Mouse (Mus musculus) cerebellum, adult 18-20 months (tissue): ENCODE data around the gene Gm45021.

Experiments
- DNase-seq, 2 experiments: peaks; one replicate each; pipeline ENCODE4 v3.0.0; 2021

Gene Gm45021

DNA sequence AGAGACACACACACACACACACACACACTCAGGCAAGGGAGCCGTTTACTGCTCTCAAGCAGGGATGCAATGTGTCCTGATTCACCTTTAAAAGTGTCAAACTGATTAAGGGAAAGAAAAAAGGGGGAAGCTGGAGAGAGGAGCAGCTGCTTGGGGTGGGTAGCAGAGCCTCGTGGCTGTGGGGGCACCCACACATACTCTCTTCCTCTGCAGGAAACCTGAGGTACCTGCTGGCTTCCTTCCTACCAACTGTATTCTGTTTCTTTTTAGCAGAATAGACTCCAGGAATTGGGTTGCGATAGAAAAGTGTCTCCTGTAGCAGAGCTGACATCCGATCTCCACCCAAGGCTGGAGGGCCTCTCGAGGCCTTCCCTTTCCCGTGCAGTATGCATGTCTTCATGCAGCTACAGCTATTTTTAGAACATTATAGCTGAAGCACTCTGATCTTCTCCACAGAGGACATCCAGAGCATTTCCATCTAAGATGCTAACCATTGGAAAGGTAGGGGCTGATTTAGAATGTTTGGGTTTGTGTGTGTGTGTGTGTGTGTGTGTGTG, at the start of gene Gm45021:
Gm45021 (plus strand) TSS at position 417 of the 557 bp plus-strand sequence.
- DNase-seq, result no peak

DNA sequence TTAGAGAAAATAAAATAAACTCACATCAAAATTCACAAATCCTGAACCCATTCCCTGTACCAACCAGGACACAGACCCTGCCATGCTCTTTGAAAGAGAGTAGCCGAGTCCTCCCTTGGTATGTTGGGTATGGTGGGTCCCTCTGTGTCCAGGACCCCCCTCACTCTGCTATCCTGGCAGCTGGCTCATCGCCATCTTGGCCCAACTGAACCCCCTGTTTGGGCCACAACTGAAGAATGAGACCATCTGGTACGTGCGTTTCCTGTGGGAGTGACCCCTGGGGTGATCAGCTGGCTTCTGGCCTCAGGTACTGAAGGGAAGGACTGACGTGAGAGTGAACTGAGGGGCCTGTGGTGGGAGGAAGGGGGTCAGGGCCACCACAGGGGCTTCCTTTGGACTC, 49.5 kb upstream of the Gm45021 start:
- no peak for DNase-seq

DNA sequence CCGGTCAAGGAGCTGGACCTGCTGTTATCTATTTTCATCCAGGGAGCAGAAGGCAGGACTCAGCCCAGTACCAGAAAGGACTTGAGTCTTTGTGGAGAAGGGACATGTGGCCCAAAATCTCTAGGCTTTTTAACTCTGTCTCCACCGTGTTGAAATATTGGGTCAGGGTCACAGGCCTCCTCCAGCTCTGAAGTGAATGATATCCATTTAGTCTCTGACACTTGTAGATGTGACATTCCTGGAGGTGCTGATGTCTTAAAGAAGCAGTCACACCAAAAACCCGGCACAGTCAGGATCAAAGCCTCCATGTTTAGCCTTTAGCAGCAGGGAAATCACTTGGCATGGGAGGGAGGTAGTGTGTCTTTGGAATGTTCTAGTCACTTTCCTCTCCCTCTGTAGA, 48.7 kb upstream of the Gm45021 start:
- no peak for DNase-seq

DNA sequence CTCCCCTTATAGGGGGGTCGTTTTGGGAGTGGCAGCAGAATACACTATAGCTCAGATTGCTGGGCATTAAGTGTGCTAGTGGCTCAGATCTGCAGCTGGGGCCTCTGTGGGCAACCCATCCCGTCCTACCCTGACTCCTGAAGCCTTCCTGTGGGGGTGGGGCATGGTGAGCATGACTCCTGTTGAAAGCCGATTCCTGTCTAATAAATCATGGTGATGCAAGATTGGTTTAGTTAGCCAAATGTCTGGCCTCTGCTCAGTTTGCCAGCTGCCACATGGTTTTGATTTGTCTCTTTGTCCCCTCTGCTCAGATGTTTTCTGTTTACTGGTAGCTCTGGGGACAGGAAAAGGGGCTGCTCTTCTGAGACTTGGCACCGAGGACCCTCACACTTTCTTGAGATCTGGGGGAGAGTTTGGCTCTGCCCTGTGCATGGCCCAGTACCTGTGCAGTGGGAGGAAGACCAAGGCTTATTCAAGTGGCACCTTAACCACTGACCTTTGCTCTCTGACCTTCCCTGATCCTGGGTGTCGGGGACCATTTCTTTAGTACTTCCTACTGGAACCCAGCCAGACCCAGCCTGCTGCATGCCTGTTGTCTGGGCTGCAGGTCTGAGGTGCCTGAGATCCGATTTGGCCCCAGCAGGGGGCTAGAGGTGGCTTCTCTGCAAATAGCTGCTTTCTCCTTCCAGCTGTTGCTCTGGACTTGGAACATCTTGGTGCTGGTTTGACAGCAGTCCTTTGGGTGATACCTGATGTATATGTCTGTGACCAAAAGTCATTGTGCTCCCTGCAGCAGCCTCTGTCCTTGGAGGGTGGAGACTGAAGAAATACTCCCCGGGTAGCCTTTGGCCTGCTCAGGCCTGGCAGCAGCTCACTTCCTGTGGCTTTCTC, 47.6 kb upstream of the Gm45021 start:
- no peak for DNase-seq

DNA sequence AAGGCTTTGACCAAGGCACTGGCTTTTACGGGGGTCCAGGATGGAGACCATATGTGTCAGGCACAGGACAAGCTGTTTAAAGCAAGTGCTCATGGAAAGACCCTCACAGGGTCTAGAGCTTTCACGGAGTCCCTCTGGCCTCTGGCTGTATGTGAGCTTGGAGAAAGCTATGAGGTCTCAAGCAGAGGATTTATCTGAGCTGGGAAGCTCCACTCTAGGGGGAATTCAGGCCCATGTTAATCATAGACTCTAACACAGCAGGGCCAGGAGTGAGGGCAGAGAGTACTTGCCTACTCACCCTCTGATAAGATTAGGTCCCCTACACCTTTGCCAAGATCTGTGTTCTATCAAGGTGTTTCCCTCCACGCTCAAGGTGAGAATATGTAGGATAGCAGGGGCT, 46.8 kb upstream of the Gm45021 start:
- DNase-seq, result no peak

DNA sequence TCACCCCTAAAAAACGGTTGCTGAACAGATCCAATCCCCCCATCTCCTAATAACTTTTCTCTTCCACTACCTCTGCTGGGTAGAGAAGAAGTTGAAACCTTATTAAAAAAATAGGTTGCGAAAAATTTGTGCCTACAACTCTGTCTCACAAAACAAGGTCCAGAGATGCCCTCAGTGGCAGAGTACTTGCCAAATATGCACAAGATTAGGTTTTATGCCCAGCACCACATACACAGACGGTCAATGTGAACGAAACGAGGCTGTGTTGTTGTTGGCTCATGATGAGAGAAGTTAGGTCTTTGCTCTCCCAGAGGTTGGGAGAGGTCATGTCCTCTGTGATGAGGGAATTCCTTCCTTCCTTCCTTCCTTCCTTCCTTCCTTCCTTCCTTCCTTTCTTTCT, 44.2 kb upstream of the Gm45021 start:
- DNase-seq, result no peak

DNA sequence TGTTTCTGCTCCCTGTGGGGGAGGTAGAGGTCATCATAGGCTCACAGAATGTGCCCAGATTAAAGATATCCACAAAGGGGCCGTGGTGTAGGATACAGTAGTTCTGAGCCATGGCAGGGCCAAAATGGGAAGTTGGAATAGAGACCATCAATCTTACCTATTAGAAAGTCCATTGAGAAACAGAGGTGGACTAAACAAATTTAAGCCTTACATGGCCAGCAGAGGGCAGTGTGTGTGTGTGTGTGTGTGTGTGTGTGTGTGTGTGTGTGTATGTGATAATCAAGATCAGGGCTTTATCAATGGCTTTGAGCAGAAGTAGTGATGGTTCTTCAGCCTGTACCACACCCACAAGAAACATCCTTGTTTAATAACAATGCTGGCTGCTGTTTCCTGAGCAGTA, 43.1 kb upstream of the Gm45021 start:
- peak in 1 of 2 experiments; percentile 54 for DNase-seq

DNA sequence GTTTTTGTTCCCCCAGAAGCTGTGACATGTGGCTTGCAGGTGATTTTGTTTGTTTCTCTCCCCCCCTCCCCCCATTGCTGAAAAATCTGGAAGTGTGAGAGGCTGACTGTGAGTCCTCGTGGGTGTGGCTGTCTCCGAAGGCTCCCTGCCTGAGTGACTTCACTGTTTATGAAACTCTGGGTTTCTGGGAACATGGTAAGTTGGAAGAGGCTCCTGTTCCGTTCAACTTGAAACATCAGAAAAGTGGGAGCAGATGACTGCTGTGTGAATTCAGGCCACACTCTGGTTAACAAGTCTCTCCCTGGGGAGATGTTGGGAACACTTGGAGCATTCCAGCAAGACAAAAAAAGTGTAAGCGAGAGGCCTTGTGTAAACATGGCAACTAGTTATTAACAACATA, 42.6 kb upstream of the Gm45021 start:
- DNase-seq, result no peak

DNA sequence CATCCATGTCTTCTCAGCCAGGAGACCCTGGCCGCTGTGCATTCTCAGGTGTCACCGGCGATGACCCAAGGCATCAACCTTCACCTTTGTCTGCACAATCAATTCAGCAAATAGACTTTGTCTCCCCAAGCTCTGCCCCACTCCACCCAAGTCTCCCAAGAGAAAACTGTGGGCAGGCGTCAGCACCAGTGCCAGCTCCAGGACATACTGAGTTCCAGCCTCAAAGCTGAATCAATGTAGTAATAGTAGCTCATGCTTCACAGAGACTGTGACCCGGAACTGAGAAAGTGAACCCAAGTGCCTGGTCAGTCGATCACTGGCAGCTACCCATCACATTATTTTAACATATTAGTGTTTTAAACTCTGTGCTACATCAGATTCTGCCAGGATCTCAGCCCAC, 41.1 kb upstream of the Gm45021 start:
- no peak for DNase-seq

DNA sequence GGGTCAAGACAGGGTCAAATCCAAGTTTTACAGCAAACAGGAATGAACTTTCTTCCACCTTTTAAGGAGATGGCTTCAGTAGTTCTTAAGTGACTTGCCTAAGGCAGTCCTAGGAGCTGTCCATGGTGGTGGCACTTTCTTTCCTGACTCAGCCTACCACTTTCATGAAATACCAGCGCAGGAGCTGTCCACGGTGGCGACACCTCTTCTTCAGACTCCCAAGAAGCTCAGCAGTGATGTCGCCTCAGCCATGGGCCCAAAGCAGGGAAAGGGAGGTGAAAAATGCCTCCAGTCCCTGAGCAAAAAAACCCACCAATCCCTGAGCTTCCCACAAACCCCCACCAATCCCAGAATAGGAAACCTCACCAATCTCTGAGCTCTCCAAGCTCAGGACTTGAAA, 36.5 kb upstream of the Gm45021 start:
- DNase-seq, result no peak

DNA sequence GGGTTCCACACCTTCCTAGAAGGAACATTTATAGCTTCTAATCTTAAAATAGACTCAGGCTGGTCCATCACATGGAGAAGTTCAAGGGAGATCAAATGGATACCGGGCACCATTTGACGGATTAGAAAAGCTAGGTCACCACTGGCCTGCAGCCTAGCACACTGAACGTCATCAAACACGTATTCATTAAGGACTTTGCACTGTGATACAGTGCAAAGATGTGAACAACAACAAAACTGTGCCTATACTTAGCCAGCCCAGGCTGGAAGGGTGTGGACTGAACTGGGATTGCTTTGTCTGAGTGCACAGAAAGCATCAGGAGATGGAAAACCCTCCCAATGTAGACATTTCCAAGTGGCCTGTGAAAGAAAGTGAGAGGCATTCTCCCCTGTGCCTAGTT, 35.6 kb upstream of the Gm45021 start:
- no peak for DNase-seq

DNA sequence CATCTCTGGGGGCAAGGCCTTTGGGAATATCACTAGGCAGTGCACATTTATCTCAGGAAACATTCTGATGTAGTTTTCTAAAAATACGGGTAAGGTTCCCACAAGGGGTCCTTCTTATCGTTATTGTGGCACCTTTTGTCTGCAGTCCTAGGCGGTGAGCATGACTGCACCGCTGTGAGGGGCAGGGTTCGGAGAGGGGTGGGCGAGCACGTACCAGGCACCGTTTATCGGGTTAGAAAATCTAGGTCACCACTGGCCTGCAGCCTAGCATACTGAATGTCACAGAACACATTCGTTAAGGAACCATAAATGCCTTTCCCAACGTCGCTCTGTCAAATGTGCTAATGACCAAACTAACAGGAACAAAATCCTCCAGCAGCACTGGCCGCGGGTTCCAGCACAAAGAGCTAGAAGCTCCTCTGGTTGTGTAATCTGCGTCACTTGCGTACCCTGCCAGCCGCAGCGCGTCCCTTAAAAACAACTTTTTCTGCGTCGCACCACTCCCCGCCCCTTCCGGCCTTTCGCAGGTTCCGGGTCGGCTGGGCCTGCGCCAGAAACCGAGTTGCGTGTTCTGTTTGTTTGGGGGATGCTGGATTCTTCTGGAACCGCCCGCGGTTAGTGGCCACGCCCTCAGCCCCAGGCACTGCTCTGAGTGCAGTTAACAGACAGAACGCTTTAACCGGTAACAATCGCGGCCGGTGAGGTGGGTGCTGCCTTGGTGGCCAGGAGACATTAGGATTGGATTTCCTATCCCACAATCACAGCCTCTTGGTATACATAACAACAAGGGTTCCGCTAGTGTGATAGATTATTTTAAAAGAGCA, 34.9 kb upstream of the Gm45021 start, which contains the start of gene Lrrc61:
Lrrc61 (plus strand) TSS at position 517 of the 824 bp plus-strand sequence.
- peak; percentile 97 to 98 for DNase-seq

DNA sequence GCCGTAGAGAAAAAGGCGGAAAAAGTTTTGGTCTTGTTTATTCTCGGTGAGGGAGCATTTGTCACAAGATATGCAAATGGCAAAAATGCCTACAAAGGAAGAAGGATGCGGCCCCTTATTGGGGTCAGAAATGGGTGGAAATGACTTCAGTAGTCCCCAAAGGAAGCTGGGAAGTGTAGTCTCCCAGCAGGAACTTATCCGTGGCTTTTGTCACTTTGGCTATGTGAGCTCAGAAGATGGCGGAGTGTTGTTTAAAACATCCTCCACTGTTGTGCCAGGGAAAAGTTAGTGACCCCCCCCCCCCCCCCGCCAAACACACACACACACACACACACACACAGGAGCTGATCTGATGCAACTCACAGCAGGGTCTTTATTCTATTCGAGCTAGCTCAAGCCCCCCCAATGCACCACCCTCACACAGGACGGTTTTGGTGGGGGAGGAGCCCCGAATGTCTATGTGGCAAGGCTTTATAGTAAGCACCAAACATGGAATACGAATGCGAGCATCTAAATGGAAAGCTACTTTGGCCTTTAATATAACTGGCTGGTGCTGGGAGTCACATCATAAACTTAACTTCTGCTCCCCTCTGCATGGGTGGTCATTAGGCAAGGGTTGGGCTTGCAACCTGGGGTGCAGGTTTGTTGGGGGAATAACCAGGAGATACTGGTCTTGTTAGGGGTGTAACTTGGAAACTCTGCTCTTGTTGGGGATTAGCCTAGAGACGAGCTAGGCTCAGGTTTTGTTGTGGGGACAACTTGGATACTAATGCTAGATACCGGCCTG, 34.1 kb upstream of the Gm45021 start:
- DNase-seq, result peak; percentile 68 to 83

DNA sequence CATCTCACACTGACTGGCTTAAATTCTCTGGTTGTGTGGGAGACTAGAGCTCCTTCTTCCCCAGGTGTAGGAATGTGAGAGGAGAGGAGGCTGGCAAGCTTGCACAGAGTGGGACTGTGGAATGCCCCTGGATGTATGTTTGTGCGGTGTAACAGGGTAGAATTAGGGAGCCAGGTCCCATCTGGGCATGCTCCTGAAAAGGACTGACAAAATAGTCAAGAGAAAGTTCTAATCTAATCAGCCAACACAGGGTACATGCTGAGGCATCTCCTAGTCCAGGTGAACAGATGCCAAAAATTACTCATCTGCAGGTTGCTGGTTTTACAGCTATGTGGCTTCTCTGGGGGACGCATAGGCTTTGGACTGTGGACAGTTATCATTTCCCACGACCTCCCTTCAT, 33.5 kb upstream of the Gm45021 start:
- DNase-seq, result no peak

DNA sequence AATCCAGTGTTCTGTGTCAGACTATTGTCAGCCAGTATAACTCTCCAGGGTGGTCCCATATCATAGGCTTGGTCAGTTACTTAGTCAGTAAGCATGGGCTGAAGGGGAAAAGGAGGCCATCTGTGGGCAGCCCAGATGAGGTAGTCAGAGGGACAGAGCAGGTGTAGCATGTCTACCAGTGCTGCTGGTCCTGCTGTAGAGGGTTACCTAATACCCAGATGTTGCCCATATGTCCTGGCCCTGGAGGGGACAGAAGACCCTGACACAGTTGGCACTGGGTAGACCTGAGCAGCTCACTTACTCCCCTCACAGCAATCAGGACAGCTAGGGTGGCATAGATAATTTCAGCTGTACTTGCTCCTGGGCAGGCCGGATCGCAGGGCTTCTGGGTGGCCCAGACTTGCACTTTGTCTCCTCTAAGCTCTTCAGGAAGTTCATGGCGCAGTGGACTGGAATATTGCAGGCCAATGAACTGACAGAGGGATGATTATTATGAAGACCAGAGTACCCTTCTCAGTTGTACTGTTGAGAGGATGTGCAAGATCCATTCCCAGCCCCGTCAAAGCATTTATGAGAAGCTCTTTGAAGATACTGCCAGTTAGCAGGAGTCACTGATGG, 23.6 kb upstream of the Gm45021 start:
- DNase-seq, result peak in 1 of 2 experiments; percentile 6

DNA sequence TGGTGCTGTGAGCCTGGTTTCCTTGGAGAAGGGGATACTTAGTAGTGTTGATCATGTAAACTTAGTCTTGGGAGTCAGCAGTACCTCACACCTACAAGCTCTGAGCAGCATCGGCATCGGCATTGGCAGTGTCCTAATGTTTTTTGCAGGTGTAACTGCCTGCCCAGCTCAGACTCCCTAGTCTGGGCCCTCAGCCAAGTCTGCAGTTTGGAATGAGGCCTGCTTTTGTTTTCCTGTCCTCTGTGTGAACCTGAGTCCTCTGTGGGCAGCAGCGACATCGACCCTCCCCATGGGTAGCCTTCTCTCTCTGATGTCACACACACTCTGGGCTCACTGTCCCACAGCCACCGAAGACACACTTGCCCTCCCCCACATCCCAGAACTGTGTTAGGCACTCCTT, 23.1 kb upstream of the Gm45021 start:
- DNase-seq, result peak; percentile 57 to 62

DNA sequence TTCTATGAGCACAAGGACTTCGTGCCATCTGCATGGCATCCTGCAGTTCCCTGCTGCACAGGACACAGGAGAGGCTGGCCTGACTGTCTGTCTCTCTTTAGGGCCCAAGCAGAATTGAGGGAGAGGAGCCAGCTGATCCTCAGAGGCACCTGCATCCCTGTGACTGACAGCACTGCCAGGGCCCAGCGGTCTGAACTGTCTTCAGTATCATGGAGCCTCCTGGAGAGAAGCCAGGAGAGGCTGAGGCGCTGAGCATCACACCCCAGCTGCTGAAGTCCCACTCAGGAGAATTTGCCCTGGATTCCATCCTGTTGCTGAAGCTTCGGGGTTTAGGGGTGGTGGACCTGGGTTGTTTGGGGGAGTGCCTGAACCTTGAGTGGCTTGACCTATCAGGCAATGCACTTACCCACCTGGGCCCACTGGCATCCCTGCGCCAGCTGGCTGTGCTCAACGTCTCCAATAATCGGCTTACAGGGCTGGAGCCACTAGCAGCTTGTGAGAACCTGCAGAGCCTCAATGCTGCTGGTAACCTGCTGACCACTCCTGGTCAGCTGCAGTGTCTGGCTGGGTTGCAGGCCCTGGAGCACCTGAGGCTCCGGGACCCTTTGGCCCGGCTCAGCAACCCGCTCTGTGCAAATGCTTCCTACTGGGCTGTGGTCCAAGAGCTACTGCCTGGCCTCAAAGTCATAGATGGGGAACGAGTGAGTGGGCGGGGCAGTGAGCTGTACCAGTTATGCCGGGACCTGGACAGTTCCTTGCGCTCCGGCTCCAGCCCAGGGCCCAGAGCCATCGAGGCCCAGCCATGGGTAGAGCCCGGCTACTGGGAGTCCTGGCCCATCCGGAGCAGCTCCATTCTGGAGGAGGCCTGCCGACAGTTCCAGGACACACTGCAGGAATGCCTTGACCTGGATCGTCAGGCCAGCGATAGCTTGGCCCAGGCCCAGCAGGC, 21.1 kb upstream of the Gm45021 start:
- DNase-seq, result peak; percentile 53 to 62

DNA sequence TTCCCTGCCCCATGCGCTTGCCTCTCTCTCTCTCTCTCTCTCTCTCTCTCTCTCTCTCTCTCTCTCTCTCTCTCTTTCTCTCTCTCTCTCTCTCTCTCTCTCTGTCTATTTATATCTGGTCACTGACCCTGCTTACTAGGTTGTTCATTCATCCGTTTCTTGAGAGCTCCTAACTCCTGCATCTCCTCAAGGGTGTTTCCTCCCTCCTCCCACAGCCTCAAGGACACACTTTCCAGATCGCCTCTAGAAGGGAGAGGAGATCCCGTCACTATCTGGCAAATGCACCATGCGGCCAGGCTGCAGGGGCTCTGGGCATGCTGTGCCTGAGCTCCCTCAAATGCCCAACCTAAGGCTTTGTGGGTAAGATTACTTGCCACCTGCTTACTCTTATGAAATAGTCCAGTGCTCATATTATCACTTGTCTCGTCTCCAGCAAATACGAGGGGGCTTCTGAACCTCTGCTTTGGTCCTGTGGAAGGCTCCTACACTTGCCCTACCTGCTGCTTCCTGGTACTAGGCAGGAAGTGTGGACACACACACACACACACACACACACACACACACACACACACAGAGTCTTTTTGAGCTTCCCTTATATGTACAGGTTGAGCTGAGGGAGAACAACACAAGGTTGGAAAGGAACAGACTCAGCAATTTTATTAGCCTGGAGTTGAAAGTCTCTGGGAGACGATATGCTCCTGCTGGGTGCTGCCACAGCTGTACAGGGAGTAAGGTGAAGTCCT, 20.2 kb upstream of the Gm45021 start:
- DNase-seq, result peak; percentile 30 to 33

DNA sequence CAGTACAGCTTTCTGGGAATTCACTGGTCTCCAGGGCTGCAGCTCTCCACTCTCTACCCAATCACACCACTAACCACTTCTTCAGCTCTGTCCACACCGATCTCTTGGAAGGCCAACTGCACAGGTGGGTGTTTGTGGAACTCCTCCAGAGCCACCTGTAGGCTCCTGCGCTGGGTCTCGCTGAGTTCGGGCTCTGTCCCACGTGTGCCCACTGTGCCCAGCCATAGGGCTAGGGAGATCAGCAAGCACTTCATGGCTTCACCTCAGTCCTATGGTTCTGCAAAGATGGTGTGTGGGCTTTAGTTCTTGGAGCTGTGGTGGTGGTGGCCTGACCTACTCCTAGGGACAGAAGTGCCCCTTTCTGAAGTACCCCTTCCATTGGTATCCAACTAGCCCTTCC, 17.4 kb upstream of the Gm45021 start:
- DNase-seq, result no peak

DNA sequence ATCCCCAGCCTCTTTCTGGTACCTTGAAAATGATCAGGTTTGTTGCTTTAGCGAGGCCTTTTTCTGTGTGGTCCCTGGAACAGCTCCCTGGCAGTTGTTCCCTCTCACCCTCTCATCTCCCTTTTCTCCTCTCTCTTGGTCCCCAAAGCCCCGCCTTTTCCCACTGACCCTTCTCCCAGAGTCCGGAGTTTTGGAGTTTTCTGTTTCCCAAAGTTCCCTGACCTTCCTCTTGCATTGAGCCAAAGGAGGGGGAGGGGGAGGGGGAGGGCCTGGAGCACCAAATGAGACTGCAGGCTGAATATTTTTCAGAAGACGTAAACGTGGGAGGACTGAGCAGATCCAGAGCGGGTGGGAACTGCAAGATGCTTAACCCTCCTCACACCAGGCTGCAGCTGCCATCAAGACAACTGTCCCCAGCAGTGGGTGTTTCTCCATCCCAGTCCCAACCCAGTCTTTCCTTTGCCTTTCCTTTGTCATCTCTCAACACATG, 16.8 kb upstream of the Gm45021 start, which contains the start of gene Rarres2:
Rarres2 (minus strand) TSS at position 218 of the 490 bp plus-strand sequence.
- DNase-seq, result no peak
